Mouse (Mus musculus) midbrain, embryonic 10.5 days (tissue): ENCODE data around the gene Glt8d1. TPM values are rescaled to one million over a fixed set of nuclear protein-coding genes. Genes with fewer than 3 reads are reported as not detected.

ENCODE experiments used
- DNase-seq: peaks from one replicate; pipeline ENCODE4 v3.0.0-alpha.2; 2017; ENCODE audit warnings: low spot score
- H3K27ac ChIP-seq: fragments of 300-500 bp; sonication (generic); replicated peaks from 2 replicates; pipeline ENCODE4 v1.5.1; 2016; ENCODE audit warnings: mild to moderate bottlenecking
- H3K27me3 ChIP-seq: fragments of 300-500 bp; sonication (generic); 2 replicates; pipeline ENCODE4 v1.6.1; 2016; ENCODE audit warnings: low read depth, mild to moderate bottlenecking; ENCODE audit not compliant: poor library complexity, severe bottlenecking
- H3K36me3 ChIP-seq: fragments of 300-500 bp; sonication (generic); 2 replicates; pipeline ENCODE4 v1.6.1; 2016; ENCODE audit warnings: mild to moderate bottlenecking, moderate library complexity
- H3K4me1 ChIP-seq: fragments of 300-500 bp; sonication (generic); 2 replicates; pipeline ENCODE4 v1.6.1; 2016
- H3K4me3 ChIP-seq: fragments of 300-500 bp; sonication (generic); 2 replicates; pipeline ENCODE4 v1.5.1; 2016; ENCODE audit warnings: mild to moderate bottlenecking, moderate library complexity
- H3K9me3 ChIP-seq: fragments of 300-500 bp; sonication (generic); replicated peaks from 2 replicates; pipeline ENCODE4 v1.6.1; 2016; ENCODE audit warnings: mild to moderate bottlenecking
- WGBS: fragments of 180-500 bp; shearing (Covaris S2); methylation state at CpG from one replicate; pipeline ENCODE4 v1.1.7; 2016; 5-methylcytosine and 5-hydroxymethylcytosine counted together
- polyA plus RNA-seq: library from polyadenylated mRNA; unstranded; fragments of >200 nt; fragmentation: Nextera tagmentation; extraction: Ambion mirVana; gene quantifications from 2 replicates; pipeline ENCODE4 v1.2.1, GENCODE M21; 2016

Gene Glt8d1
- polyA plus RNA-seq = 52.4 and 53.8 TPM in 2 replicates

DNA sequence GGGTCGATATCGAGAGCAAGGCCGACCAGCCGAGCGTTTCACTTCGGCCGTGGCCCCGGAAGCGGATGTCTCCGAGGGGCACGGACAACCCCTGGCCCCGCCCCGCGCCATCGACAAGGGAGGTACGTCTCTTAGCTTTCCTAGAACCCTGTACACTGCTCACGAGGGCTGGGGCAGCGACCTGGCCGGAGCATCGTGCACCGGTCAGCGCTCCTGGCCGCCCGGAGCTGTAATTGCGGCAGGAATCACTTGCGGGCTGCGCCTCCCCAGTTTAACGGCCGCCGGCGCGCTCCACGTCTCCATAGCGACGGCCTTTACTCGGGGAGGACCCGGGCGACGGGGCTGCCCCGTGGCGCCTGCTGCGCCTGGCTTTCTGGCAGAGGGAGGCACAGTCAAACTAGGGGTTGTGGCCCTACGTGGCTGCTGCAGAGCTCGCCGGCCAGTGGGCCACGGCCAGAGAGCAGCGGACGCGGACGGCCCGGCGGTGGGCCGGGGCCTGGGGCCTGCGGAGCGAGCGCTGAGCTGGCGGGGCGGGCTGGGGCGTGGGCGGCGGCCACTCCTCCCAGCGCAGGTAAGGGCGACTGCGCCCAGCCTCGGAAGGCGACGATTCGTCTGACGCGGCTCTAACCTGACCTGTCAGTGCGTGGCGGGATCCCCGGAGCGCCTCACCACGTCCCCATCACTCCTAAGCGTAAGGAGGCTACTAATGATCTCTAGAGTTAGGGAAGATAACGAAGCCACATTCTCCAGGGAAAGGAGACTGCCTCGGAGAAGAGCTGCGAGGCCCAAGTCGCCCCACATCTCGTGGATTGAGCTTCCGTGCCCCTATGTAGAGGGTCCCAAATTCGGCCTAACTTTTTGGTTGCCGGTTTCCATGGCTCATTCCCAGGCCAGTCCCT lies at the start of gene Glt8d1, which contains the start of gene Spcs1:
Glt8d1 (plus strand) TSS at position 94 of the 899 bp plus-strand sequence.
Spcs1 (minus strand) TSS at position 366 of the 899 bp plus-strand sequence.
- DNase-seq = peak; percentile 88
- peaks cover 28% of the 10 kb centered on the region for H3K36me3 ChIP-seq
- H3K27me3 ChIP-seq = no peaks in the 10 kb centered on the region
- peak within 1 kb of the TSS; percentile 98 for H3K4me3 ChIP-seq
- peaks cover 21% of the 10 kb centered on the region for H3K4me1 ChIP-seq
- WGBS = under 1% methylated on average over 81 of the region's 84 CpGs
- no peaks in the 10 kb centered on the region for H3K9me3 ChIP-seq
- H3K27ac ChIP-seq = peak within 1 kb of the TSS; percentile 93

DNA sequence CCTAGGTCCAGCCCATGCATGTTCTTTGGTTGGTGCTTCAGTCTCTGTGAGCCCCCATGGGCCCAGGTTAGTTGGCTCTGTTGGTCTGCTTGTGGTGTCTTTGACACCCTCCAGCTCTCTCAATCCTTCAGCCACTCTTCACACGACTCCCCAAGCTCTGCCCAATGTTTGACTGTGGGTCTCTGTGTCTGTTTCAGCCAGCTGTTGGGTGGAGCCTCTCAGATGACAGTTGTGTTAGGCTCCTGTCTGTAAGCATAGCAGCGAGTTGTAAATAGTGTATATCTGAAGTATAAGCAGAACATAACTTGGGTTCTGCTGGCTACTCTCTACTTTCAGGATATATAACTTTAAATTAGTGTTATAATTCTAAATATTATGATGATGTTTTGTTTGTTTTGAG lies 42.7 kb upstream of the Glt8d1 start:
- peaks cover 63% of the 10 kb centered on the region for H3K36me3 ChIP-seq
- 89% methylated on average over 2 of the region's 2 CpGs for WGBS
- DNase-seq = no peak

DNA sequence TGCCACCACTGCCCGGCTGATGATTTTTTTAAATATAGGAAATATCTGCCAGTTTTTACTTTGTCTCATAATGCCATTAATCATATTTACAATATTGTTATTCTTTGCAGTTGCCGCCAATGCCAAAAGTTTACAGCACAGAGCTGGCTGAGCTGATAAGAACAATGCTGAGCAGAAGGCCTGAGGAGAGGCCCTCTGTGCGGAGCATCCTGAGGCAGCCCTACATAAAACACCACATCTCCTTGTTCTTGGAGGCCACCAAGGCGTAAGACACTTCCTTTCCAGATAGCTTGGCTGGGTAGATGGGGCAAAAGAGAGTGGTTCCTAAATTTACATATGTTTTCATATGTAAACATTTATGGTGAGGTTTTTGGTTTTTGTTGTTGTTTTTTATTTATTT lies 42.2 kb upstream of the Glt8d1 start:
- WGBS = 92% methylated on average over 4 of the region's 4 CpGs
- no peak for DNase-seq
- H3K27ac ChIP-seq = no peak overlapping the region
- H3K27me3 ChIP-seq = no peaks in the 10 kb centered on the region
- H3K9me3 ChIP-seq = no peaks in the 10 kb centered on the region
- peaks cover 61% of the 10 kb centered on the region for H3K36me3 ChIP-seq
- H3K4me3 ChIP-seq = no peak overlapping the region
- no peaks in the 10 kb centered on the region for H3K4me1 ChIP-seq

More for the DNA sequence above, 42.7 kb upstream of the Glt8d1 start:
- Histone ChIP-seq H3K27ac (no peak overlapping the region), H3K27me3 (no peaks in the 10 kb centered on the region), H3K4me3 (no peak overlapping the region), H3K9me3 (no peaks in the 10 kb centered on the region), H3K4me1 (no peaks in the 10 kb centered on the region)

DNA sequence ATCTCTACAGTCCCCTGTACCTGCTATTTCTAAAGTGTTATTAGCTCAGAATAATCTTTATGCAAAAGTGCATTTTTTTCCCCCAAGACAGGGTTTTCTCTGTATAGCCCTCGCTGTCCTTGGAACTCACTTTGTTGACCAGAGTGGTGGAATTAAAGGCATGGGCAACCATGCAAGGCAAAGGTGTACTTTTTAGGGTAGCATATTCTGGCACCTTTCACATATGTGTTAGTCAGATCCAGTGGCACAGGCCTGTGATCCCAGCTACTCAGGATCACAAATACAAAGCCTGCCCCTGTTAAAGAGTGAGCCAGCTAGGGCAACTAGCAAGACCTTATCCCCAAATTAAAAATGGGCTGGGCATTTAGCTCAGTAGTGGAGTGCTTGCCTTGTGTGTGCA lies 40.8 kb upstream of the Glt8d1 start:
- Histone ChIP-seq H3K36me3 (peaks cover 65% of the 10 kb centered on the region), H3K27ac (no peak overlapping the region), H3K4me3 (no peak overlapping the region), H3K9me3 (no peaks in the 10 kb centered on the region), H3K27me3 (no peaks in the 10 kb centered on the region), H3K4me1 (no peaks in the 10 kb centered on the region)
- no peak for DNase-seq
- WGBS = 84% methylated on average over 1 of the region's 1 CpGs

DNA sequence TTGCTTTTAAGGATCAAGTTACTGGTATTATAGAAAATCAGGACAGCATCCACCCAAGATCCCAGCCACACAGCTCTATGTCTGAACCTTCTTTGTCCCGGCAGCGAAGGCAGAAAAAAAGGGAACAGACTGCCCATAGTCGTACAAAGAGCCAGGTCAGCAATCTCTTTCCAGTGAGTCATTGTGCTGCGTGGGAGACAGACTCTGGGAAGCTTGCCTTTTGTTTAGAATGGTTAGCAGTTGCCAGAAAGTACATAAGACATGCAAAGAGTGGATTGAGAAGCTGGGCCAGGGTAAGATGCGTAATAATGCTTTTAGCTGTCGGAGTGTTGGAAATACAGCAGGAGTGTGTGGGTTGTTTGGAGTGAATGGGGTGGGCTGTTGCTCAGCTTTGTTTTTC lies 27.0 kb upstream of the Glt8d1 start:
- Histone ChIP-seq H3K4me3 (no peak overlapping the region), H3K4me1 (no peaks in the 10 kb centered on the region), H3K27ac (peak overlapping the region; percentile 42; the same call in 1 of the 2 replicates), H3K9me3 (no peaks in the 10 kb centered on the region), H3K27me3 (no peaks in the 10 kb centered on the region), H3K36me3 (peaks cover 52% of the 10 kb centered on the region)
- 78% methylated on average over 6 of the region's 6 CpGs for WGBS
- DNase-seq = no peak

DNA sequence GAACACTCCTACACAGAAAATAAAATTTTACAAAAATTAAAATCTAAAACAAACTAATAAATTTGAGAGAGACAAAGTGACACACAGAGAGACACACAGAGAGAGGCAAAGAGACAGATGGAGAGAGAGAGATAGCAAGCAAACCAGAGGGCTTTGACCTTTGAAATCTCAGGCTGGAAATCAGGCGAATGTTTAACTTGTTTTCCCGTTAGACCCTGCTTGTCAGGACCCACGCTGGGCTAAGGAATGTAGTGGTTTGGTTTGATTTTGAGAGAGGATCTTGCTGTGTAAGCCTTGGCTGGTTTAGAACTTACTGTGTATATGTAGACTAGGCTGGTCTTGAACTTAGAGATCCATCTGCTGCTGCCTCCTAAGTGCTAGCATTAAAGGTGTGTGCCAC lies 25.0 kb upstream of the Glt8d1 start:
- no peak overlapping the region for H3K27ac ChIP-seq
- H3K27me3 ChIP-seq = no peaks in the 10 kb centered on the region
- no peaks in the 10 kb centered on the region for H3K9me3 ChIP-seq
- WGBS = 85% methylated on average over 3 of the region's 3 CpGs
- DNase-seq = no peak
- no peaks in the 10 kb centered on the region for H3K4me1 ChIP-seq
- no peak overlapping the region for H3K4me3 ChIP-seq
- peaks cover 50% of the 10 kb centered on the region for H3K36me3 ChIP-seq

DNA sequence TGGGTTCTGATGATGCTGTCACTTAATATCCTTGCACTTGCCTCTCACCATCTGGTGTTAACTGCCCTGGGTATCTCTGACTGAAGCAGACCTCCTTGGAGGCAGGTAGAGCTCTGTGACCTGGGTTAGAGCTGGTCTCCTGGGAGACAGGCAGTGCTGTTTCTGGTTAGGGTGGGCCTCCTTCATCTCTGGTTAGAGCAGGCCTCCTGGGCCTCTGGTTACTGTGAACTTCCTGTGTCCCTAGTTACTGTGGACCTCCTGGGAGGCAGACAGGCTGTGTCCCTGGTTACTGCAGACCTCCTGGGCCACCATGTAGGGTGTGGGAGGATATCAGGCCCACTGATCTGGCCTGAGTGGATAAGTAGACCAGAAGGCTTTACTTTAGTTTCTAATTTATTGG lies 4.8 kb upstream of the Glt8d1 start:
- Histone ChIP-seq H3K27ac (no peak overlapping the region), H3K4me3 (no peak overlapping the region)
- no peak for DNase-seq

DNA sequence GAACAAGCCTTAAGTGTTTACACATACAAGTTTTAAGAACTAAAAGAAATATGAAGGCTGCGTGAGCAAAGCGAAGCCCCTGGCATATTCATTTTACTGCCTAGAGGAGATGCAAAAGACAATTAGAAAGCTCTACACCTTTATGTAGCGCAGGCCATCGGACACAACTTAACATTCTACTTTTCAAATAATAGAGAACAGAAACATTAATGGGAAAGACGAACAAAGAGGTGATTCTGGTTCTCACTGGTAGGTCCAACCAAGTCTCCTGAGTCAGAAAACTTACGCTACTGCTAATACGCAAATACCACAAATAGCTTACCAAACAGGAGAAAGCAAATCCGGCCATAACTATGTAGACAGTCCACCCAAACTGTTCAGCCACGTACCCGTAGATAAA lies 844 bp upstream of the Glt8d1 start:
- Histone ChIP-seq H3K4me1 (peaks cover 21% of the 10 kb centered on the region), H3K9me3 (no peaks in the 10 kb centered on the region), H3K27me3 (no peaks in the 10 kb centered on the region), H3K4me3 (peak overlapping the region; percentile 98), H3K36me3 (peaks cover 24% of the 10 kb centered on the region), H3K27ac (peak overlapping the region; percentile 93)
- DNase-seq = no peak
- WGBS = 68% methylated on average over 10 of the region's 10 CpGs

More for the DNA sequence above, 4.8 kb upstream of the Glt8d1 start:
- H3K27me3 ChIP-seq = no peaks in the 10 kb centered on the region
- peaks cover 10% of the 10 kb centered on the region for H3K4me1 ChIP-seq
- H3K36me3 ChIP-seq = peaks cover 24% of the 10 kb centered on the region
- H3K9me3 ChIP-seq = no peaks in the 10 kb centered on the region

DNA sequence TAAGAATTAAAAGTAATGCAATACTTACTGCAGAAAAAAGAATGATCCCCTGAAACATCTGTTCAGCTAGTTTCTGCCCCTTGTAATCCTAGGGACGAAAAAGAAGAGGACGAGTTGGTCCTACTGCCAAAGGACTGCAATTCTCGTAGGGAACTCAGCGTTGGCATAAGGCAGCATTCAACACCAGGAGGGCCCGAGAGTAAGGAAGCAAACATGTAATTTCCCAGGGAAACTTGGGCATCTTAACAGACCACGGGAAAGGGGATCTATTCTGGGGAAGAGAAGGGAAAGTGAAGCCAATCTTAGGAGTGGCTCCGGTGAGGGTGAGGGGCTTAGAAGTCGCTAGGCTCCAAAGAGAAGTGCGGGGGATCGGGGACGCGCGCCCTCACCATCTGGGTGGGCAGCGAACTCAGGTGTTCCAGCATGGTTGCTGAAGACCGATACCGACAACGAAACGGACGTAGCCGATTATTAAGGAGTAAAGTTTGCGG lies 339 bp upstream of the Glt8d1 start:
- under 1% methylated on average over 21 of the region's 21 CpGs for WGBS
- no peaks in the 10 kb centered on the region for H3K9me3 ChIP-seq
- peak overlapping the region; percentile 93 for H3K27ac ChIP-seq
- H3K4me1 ChIP-seq = peaks cover 21% of the 10 kb centered on the region
- peak overlapping the region; percentile 98 for H3K4me3 ChIP-seq
- no peak for DNase-seq
- H3K27me3 ChIP-seq = no peaks in the 10 kb centered on the region
- H3K36me3 ChIP-seq = peaks cover 24% of the 10 kb centered on the region

DNA sequence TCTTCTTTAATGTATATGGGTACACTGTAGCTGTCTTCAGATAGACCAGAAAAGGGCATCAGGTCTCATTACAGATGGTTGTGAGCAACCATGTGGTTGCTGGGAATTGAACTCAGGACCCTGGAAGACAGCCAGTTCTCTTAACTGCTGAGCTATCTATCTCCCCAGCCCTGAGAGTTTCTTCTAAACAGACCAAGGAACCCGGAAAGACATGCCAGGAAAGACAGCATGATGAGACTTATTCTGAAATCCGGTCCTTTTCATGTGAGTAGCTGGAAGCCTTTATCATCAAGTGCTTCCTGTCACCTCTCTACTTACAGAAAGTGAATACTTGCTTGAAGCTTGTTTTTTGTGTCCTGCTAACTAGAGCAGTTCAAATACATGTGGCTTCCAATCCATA lies 3.3 kb downstream of the Glt8d1 start:
- H3K9me3 ChIP-seq = no peaks in the 10 kb centered on the region
- 85% methylated on average over 2 of the region's 2 CpGs for WGBS
- H3K36me3 ChIP-seq = peaks cover 34% of the 10 kb centered on the region
- peaks cover 21% of the 10 kb centered on the region for H3K4me1 ChIP-seq
- no peak overlapping the region for H3K4me3 ChIP-seq
- no peaks in the 10 kb centered on the region for H3K27me3 ChIP-seq
- H3K27ac ChIP-seq = no peak overlapping the region
- DNase-seq = no peak

DNA sequence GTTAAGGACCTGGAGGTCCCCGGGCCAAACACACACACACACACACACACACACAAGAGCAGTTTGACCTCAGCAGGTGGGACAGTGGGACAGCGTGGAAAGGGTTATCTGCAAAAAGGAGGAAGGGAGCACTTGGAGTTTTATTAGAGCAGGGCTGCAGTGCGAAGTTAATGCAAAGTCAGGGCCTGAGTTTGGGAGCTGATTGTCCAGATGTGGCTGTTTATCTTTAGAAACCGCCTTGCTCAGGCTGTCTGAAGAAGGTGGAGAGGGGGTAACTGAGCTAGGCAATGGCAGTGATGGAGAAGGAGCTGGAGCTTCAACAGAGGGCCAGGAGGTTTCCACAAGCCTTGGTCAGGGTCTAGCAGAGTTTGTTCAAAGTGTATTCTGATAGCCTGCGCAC lies 5.6 kb downstream of the Glt8d1 start:
- Histone ChIP-seq H3K4me3 (no peak overlapping the region), H3K27ac (no peak overlapping the region), H3K36me3 (peaks cover 56% of the 10 kb centered on the region), H3K9me3 (no peaks in the 10 kb centered on the region), H3K27me3 (no peaks in the 10 kb centered on the region), H3K4me1 (peaks cover 10% of the 10 kb centered on the region)
- DNase-seq = no peak
- 82% methylated on average over 5 of the region's 5 CpGs for WGBS

DNA sequence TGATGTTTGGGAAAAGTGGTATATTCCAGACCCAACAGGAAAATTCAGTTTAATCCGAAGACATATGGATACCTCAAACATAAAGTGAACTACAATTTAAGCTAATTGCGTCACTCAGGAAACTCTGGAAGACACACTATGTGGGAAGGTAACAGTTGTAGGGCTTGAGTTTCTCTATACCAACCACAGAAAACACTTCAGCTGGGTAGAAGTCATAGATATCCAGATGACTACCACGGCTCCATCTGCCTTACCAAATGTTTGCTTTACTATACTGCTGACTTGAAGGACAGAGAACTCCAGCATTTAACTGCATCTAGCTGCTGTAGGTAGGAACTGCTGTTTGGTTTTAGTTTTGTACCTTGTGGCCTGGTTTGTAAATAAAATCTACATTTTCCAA lies 10.4 kb downstream of the Glt8d1 start:
- peaks cover 97% of the 10 kb centered on the region for H3K36me3 ChIP-seq
- H3K27me3 ChIP-seq = no peaks in the 10 kb centered on the region
- H3K9me3 ChIP-seq = no peaks in the 10 kb centered on the region
- DNase-seq = no peak
- H3K27ac ChIP-seq = no peak overlapping the region
- 92% methylated on average over 3 of the region's 3 CpGs for WGBS
- no peak overlapping the region for H3K4me3 ChIP-seq
- H3K4me1 ChIP-seq = no peaks in the 10 kb centered on the region

DNA sequence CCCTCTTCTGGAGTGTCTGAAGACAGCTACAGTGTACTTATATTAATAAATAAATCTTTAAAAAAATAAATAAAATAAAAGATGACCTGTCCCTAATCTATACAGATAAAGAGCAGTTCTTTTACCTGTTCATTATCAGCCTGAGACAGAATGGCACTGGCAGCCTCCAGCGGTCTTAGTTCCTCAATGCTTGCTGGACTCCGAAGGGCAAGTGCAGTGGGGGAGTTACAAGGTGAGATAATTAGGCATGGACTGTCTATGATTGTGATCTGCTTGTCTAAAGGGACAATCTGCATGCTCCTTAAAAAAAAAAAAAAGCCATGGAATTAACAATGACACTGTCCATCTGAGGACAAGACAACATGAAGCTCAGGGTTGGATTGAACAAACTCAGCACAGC lies 12.7 kb downstream of the Glt8d1 start:
- no peak overlapping the region for H3K4me3 ChIP-seq
- peaks cover 16% of the 10 kb centered on the region for H3K4me1 ChIP-seq
- no peak for DNase-seq
- H3K9me3 ChIP-seq = no peaks in the 10 kb centered on the region
- H3K27ac ChIP-seq = no peak overlapping the region
- H3K36me3 ChIP-seq = peaks cover 88% of the 10 kb centered on the region
- 94% methylated on average over 2 of the region's 2 CpGs for WGBS
- no peaks in the 10 kb centered on the region for H3K27me3 ChIP-seq
